Mouse (Mus musculus) midbrain, embryonic 12.5 days (tissue): ENCODE data around the gene Gfral. TPM values are rescaled to one million over a fixed set of nuclear protein-coding genes. Genes with fewer than 3 reads are reported as not detected.

ENCODE experiments used
- ATAC-seq: fragments of 200-750 bp; cut with Nextera tagmentation; 2 replicates; pipeline ENCODE4 v1.8.0; 2017; ENCODE audit warnings: low read depth, moderate TSS enrichment, moderate library complexity; ENCODE audit not compliant: low FRiP score
- H3K27ac ChIP-seq: fragments of 300-500 bp; sonication (generic); replicated peaks from 2 replicates; pipeline ENCODE4 v1.5.1; 2016; ENCODE audit warnings: mild to moderate bottlenecking
- H3K27me3 ChIP-seq: fragments of 300-500 bp; sonication (generic); 2 replicates; pipeline ENCODE4 v1.6.1; 2016; ENCODE audit warnings: mild to moderate bottlenecking
- H3K36me3 ChIP-seq: fragments of 300-500 bp; sonication (generic); 2 replicates; pipeline ENCODE4 v1.6.1; 2016
- H3K4me1 ChIP-seq: fragments of 300-500 bp; sonication (generic); 2 replicates; pipeline ENCODE4 v1.6.1; 2016
- H3K4me2 ChIP-seq: fragments of 300-500 bp; sonication (generic); replicated peaks from 2 replicates; pipeline ENCODE4 v1.6.1; 2016; ENCODE audit warnings: mild to moderate bottlenecking, moderate library complexity
- H3K4me3 ChIP-seq: fragments of 300-500 bp; sonication (generic); 2 replicates; pipeline ENCODE4 v1.5.1; 2016; ENCODE audit warnings: mild to moderate bottlenecking
- H3K9ac ChIP-seq: fragments of 300-500 bp; sonication (generic); replicated peaks from 2 replicates; pipeline ENCODE4 v1.6.1; 2016; ENCODE audit warnings: mild to moderate bottlenecking, moderate library complexity
- H3K9me3 ChIP-seq: fragments of 300-500 bp; sonication (generic); 2 replicates; pipeline ENCODE4 v1.6.1; 2016; ENCODE audit warnings: mild to moderate bottlenecking
- WGBS: fragments of 180-500 bp; shearing (Covaris S2); methylation state at CpG from one replicate; pipeline ENCODE4 v1.1.7; 2016; 5-methylcytosine and 5-hydroxymethylcytosine counted together
- polyA plus RNA-seq: library from polyadenylated mRNA; unstranded; fragments of >200 nt; fragmentation: Nextera tagmentation; extraction: Ambion mirVana; gene quantifications from 2 replicates; pipeline ENCODE4 v1.2.1, GENCODE M21; 2016

Gfral gene
- not detected in 2 replicates for polyA plus RNA-seq

DNA sequence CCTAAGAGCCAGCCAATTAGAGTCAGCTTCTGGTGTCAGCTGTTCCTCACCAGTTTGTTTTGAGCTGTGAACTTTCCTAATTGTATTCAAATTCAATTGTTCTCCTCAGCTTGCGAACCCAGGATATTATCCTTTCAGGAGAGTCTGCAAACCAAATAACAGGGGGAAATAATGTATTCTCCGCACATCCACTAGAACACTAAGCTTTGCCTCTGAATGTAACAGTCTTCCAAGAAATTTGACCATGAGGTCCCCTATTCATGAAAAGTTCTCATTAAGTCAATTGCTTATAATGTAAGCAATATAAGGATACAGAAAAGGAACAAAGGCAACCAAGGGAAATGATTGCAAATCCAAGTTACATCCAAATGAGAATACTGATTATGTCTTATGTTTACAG is at the start of gene Gfral:
TSS of gene Gfral (minus strand) at position 101 of the 400 bp plus-strand sequence.
- Histone ChIP-seq H3K4me3 (no peak within 1 kb of the TSS), H3K9ac (no peak within 1 kb of the TSS), H3K27me3 (no peaks in the 10 kb centered on the region), H3K36me3 (no peaks in the 10 kb centered on the region), H3K4me2 (no peak within 1 kb of the TSS), H3K9me3 (no peaks in the 10 kb centered on the region), H3K27ac (no peak within 1 kb of the TSS), H3K4me1 (no peaks in the 10 kb centered on the region)
- no peak for ATAC-seq
- 84% methylated on average over 2 of the region's 2 CpGs for WGBS

DNA sequence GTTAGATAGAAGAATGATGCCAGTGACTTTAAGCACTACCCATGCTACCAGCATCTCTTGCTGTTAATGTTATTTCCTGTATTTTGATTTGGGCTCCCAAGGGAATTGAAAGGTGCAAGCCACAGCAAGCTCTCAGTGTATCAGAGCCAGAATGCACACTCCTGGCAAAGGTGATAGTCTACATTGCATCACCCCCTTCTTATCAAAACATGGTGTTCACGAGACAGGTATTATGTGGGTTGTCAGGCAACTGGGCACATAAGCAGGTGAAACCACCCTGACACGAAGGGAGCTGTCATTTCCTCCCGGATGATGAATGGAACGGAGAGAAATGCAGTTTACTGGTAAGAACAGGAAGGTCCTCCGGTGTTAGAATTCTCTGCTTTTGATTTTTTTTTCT is 44.3 kb upstream of the Gfral start:
- no peaks in the 10 kb centered on the region for H3K4me1 ChIP-seq
- ATAC-seq: no peak
- H3K36me3 ChIP-seq: no peaks in the 10 kb centered on the region
- no peak overlapping the region for H3K9ac ChIP-seq
- no peaks in the 10 kb centered on the region for H3K27me3 ChIP-seq
- WGBS: 83% methylated on average over 5 of the region's 5 CpGs
- H3K4me3 ChIP-seq: no peak overlapping the region
- no peaks in the 10 kb centered on the region for H3K9me3 ChIP-seq
- no peak overlapping the region for H3K4me2 ChIP-seq
- H3K27ac ChIP-seq: no peak overlapping the region

- Histone ChIP-seq H3K9me3 (no peaks in the 10 kb centered on the region), H3K9ac (no peak overlapping the region), H3K27ac (no peak overlapping the region), H3K4me1 (no peaks in the 10 kb centered on the region), H3K4me2 (no peak overlapping the region), H3K27me3 (no peaks in the 10 kb centered on the region), H3K4me3 (no peak overlapping the region), H3K36me3 (no peaks in the 10 kb centered on the region)
- 86% methylated on average over 7 of the region's 7 CpGs for WGBS
- ATAC-seq: no peak
These were observed 39.1 kb upstream of the Gfral start for GRCm38 (mm10) chr9:76252544-76252943.

DNA sequence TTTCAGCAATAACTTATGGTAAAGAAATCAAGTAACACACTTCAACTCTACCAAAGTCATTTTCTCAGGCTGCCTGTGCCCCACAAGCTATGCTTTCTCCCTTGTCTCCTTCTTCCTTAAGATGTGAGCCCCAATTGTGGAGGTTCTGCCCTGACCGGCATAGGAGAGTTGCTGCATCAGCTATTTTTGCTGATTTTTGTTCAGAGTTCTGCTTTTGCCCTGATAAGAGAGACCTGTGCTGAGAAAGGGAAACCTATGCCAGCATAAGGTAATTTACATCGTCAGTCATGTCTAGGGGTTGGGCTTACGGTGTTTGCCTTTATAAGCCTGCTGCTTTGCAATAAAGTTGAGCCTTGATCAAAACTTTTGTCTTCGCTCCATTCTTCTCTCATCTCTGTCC is 38.7 kb upstream of the Gfral start:
- Histone ChIP-seq H3K4me3 (no peak overlapping the region), H3K27me3 (no peaks in the 10 kb centered on the region), H3K27ac (no peak overlapping the region), H3K9ac (no peak overlapping the region), H3K9me3 (no peaks in the 10 kb centered on the region), H3K36me3 (no peaks in the 10 kb centered on the region), H3K4me2 (no peak overlapping the region), H3K4me1 (no peaks in the 10 kb centered on the region)
- no peak for ATAC-seq
- WGBS: 91% methylated on average over 4 of the region's 4 CpGs

DNA sequence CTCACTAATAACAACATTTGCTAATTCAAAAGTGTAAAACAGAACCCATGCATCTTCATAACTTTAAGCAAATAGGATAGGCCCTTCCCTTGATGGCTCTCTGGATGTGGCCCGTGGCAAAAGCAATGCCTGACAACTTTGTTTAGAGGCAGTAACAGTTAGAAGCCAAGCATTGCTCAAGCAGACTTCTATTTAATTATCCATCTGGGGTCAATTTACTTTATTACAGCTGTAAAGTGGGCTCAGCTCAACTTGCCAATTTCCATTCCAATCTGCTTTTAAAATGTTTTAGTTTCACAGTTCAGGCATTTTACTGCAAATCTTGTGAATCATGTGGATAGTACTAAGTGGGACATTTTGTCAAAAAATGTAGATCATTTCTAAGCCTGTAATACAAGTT is 28.9 kb upstream of the Gfral start:
- Histone ChIP-seq H3K9me3 (no peaks in the 10 kb centered on the region), H3K36me3 (no peaks in the 10 kb centered on the region), H3K4me1 (no peaks in the 10 kb centered on the region), H3K27me3 (no peaks in the 10 kb centered on the region), H3K27ac (no peak overlapping the region), H3K4me3 (no peak overlapping the region), H3K9ac (no peak overlapping the region), H3K4me2 (no peak overlapping the region)
- 83% methylated on average over 1 of the region's 1 CpGs for WGBS
- no peak for ATAC-seq

DNA sequence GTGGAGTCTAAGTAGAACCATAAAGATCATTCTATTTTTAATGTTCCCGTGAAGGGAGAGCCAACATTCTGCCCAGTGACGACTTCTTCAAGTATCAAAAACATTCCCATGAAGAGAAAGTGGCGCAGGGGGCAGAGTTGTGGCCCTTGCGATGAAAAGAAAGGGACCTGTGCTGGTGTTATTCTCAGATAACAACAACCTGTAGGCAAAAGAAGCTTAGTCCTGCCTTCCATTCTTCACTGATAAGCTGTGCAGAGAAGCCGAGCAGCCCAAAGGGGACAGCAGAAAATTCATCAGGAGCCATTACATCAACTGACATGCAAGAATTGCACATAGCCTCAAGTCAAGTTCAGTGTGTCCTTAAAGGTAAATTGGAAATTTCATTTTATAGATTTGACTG is 24.5 kb upstream of the Gfral start:
- 0 out of 2 replicates have a peak, but pooled peaks cover 2% of the 10 kb centered on the region for H3K4me1 ChIP-seq
- WGBS: 79% methylated on average over 5 of the region's 5 CpGs
- H3K27ac ChIP-seq: no peak overlapping the region
- no peaks in the 10 kb centered on the region for H3K9me3 ChIP-seq
- H3K4me2 ChIP-seq: no peak overlapping the region
- H3K27me3 ChIP-seq: no peaks in the 10 kb centered on the region
- H3K36me3 ChIP-seq: no peaks in the 10 kb centered on the region
- H3K4me3 ChIP-seq: no peak overlapping the region
- no peak overlapping the region for H3K9ac ChIP-seq
- no peak for ATAC-seq

- WGBS: 59% methylated on average over 12 of the region's 12 CpGs
- ATAC-seq: no peak
- Histone ChIP-seq H3K27ac (no peak overlapping the region), H3K9me3 (no peaks in the 10 kb centered on the region), H3K36me3 (no peaks in the 10 kb centered on the region), H3K4me3 (no peak overlapping the region), H3K9ac (no peak overlapping the region), H3K4me2 (no peak overlapping the region), H3K4me1 (0 out of 2 replicates have a peak, but pooled peaks cover 2% of the 10 kb centered on the region), H3K27me3 (no peaks in the 10 kb centered on the region)
These were observed 23.8 kb upstream of the Gfral start for GRCm38 (mm10) chr9:76237243-76237642.

DNA sequence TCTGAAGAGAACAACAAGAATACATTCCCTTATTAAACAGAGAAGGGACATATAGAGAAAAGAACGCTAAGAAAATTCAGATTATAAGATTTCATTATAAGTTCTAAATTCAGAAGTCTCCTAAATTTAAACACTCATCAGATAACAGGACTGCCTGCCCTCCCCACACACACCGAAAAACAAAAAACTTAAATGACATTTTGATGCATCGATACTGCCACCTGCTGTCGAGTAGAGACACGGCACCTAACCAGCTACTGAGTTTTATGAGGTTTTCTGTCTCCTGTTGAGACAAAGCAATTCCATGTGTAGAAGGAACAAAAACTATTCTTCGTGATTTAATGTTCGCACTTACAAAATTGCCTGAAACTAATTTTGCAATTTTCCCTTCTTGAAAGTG is 23.2 kb upstream of the Gfral start:
- no peak overlapping the region for H3K27ac ChIP-seq
- 3% methylated on average over 7 of the region's 7 CpGs for WGBS
- H3K36me3 ChIP-seq: no peaks in the 10 kb centered on the region

GRCm38 (mm10) chr9:76235945-76236503 is 22.6 kb upstream of the Gfral start:
- ATAC-seq: peak; percentile 85
- Histone ChIP-seq H3K36me3 (no peaks in the 10 kb centered on the region), H3K4me2 (peak overlapping the region; percentile 60), H3K9me3 (no peaks in the 10 kb centered on the region), H3K27me3 (no peaks in the 10 kb centered on the region), H3K27ac (peak overlapping the region; percentile 40), H3K4me3 (peak overlapping the region; percentile 37), H3K9ac (peak overlapping the region; percentile 29; the same call in 1 of the 2 replicates), H3K4me1 (0 out of 2 replicates have a peak, but pooled peaks cover 2% of the 10 kb centered on the region)
- WGBS: 2% methylated on average over 14 of the region's 14 CpGs

More for the DNA sequence above, 23.2 kb upstream of the Gfral start:
- peak overlapping the region; percentile 37 for H3K4me3 ChIP-seq
- peak overlapping the region; percentile 60 for H3K4me2 ChIP-seq
- H3K27me3 ChIP-seq: no peaks in the 10 kb centered on the region
- ATAC-seq: peak; percentile 70
- H3K9ac ChIP-seq: no peak overlapping the region
- no peaks in the 10 kb centered on the region for H3K9me3 ChIP-seq
- H3K4me1 ChIP-seq: 0 out of 2 replicates have a peak, but pooled peaks cover 2% of the 10 kb centered on the region

DNA sequence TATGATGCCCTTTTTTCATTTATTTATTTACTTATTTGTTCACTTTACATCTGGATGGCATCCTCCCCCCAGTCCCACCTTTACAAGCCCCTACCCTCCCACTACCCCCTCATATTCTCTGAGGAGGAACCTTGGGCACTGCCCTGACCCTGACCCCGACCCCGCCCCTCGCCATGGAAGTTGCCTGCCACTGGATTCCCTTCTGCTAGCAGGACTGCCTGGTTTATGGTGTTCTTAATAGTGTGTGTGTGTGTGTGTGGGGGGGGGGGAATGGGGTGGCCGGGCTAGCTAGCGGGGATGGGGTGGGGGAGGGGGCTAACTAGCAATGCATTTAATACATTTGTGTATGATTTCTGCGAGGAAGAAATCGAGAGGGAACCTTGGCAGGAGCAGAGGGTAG is 21.4 kb upstream of the Gfral start:
- Histone ChIP-seq H3K9ac (no peak overlapping the region), H3K9me3 (no peaks in the 10 kb centered on the region), H3K36me3 (no peaks in the 10 kb centered on the region), H3K4me2 (no peak overlapping the region), H3K4me3 (no peak overlapping the region), H3K27me3 (no peaks in the 10 kb centered on the region), H3K4me1 (0 out of 2 replicates have a peak, but pooled peaks cover 2% of the 10 kb centered on the region), H3K27ac (no peak overlapping the region)
- no peak for ATAC-seq
- WGBS: 63% methylated on average over 7 of the region's 7 CpGs

DNA sequence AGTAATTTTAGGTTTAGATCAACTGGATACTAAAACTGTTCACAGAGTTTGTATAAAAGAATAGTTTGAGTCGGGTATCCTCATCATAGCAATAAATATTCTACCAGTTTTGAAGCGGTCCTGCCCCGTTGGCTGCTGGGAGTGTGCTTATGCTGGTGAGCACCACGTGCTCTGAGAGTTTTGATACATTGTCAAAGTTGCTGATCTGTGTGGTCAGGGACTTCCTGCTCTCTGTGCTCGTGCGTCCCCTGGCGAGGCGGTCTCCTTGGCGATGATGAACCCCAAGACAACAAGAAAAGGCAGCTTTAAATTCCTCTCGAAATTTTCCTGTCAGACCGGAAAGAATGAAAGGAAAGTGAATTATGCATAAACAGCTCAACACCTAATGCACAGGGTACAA is 16.9 kb upstream of the Gfral start:
- no peaks in the 10 kb centered on the region for H3K9me3 ChIP-seq
- no peak for ATAC-seq

GRCm38 (mm10) chr9:76217178-76217975 is 3.9 kb upstream of the Gfral start:
- Histone ChIP-seq H3K4me1 (no peaks in the 10 kb centered on the region), H3K4me3 (no peak overlapping the region), H3K36me3 (no peaks in the 10 kb centered on the region), H3K4me2 (no peak overlapping the region), H3K27me3 (no peaks in the 10 kb centered on the region), H3K9me3 (no peaks in the 10 kb centered on the region), H3K27ac (no peak overlapping the region), H3K9ac (no peak overlapping the region)
- no peak for ATAC-seq
- WGBS: 82% methylated on average over 4 of the region's 4 CpGs

More for the DNA sequence above, 16.9 kb upstream of the Gfral start:
- Histone ChIP-seq H3K27ac (no peak overlapping the region), H3K27me3 (no peaks in the 10 kb centered on the region), H3K9ac (no peak overlapping the region), H3K4me3 (no peak overlapping the region), H3K4me1 (no peaks in the 10 kb centered on the region), H3K36me3 (no peaks in the 10 kb centered on the region), H3K4me2 (no peak overlapping the region)
- 37% methylated on average over 11 of the region's 11 CpGs for WGBS
